Mouse (Mus musculus): ENCODE results near the gene Slc22a8. TPM values are rescaled to one million over a fixed set of nuclear protein-coding genes. Genes with fewer than 3 reads are reported as not detected.

Slc22a8 gene
- polyA plus RNA-seq, 1 experiment from 2014 or later, result 0.27 TPM

DNA sequence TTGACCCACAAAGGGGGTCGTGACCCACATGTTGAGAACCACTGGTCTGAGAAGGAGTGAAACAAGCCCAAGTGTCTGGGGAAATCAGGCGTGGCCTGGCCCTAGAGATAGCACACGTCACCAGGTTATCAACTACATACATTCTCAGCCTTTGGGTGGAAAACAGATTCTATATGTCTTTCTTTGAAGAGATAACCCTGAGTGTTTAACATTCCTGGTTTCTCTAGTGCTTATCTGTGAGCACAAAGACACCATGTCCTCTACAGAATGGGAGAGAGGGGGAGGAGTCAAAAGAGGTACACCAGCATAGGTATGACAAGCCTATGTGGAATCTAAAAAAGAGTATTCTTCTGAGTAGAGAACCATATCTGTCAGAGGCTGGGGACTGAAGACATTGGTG, 11.9 kb downstream of the Slc22a8 start:
- TF ChIP-seq CTCF (IDR thresholded peaks at IDR 0.05; ENCODE audit: low read depth) (no peak), EP300 (IDR thresholded peaks at IDR 0.05; ENCODE audit: low read depth) (peak; percentile 100)
- Histone ChIP-seq H3K4me2 (ENCODE audit: low read depth, low read length) (peak overlapping the region; percentile 1; the same call in 1 of the 2 replicates), H3K27me3 (ENCODE audit: insufficient read depth, low read length) (no peaks in the 10 kb centered on the region), H3K9ac (replicated peaks) (no peak overlapping the region), H3K27ac (ENCODE audit: low read depth) (no peak overlapping the region), H3K36me3 (replicated peaks; ENCODE audit: insufficient read depth, low read length) (no peaks in the 10 kb centered on the region), H3K4me1 (ENCODE audit: insufficient read depth) (peaks cover 38% of the 10 kb centered on the region), H3K9me3 (ENCODE audit: low read length) (no peaks in the 10 kb centered on the region), H3K4me3 (ENCODE audit: low read depth, low read length) (no peak overlapping the region)
- 50% methylated on average over 3 of the region's 3 CpGs for WGBS (ENCODE audit: insufficient replicate concordance)
- DNase-seq (peak; percentile 47), ATAC-seq (peak; percentile 82)

- H3K36me3 ChIP-seq (replicated peaks; ENCODE audit: insufficient read depth, low read length), result no peaks in the 10 kb centered on the region
- H3K9me3 ChIP-seq (ENCODE audit: low read length), result no peaks in the 10 kb centered on the region
- peaks cover 34% of the 10 kb centered on the region for H3K4me1 ChIP-seq (ENCODE audit: insufficient read depth)
- H3K4me2 ChIP-seq (ENCODE audit: low read depth, low read length), result no peak overlapping the region
- DNase-seq (no peak), ATAC-seq (peak; percentile 2; the same call in 1 of the 2 replicates)
- no peak for TF ChIP-seq EP300 (IDR thresholded peaks at IDR 0.05; ENCODE audit: low read depth)
- no peak for TF ChIP-seq CTCF (IDR thresholded peaks at IDR 0.05; ENCODE audit: low read depth)
- WGBS (ENCODE audit: insufficient replicate concordance), result 87% methylated on average over 8 of the region's 8 CpGs
- no peak overlapping the region for H3K27ac ChIP-seq (ENCODE audit: low read depth)
- no peak overlapping the region for H3K4me3 ChIP-seq (ENCODE audit: low read depth, low read length)
- no peaks in the 10 kb centered on the region for H3K27me3 ChIP-seq (ENCODE audit: insufficient read depth, low read length)
- H3K9ac ChIP-seq (replicated peaks), result no peak overlapping the region
These were observed 13.6 kb downstream of the Slc22a8 start for GRCm38 (mm10) chr19:8604536-8605240.

DNA sequence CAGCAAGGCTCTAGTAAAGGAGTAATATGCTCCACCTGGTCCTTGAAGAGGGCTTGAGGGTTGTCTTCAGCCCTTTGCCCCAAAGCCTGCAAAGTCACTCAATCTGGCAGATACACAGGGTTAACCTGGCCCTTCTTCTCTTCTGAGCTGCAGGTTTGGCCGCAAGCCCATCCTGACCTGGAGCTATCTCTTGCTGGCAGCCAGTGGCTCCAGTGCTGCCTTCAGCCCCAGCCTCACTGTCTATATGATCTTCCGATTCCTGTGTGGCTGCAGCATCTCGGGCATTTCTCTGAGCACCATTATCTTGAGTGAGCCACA, 14.1 kb downstream of the Slc22a8 start:
- 39% methylated on average over 3 of the region's 3 CpGs for WGBS (ENCODE audit: insufficient replicate concordance)
- Histone ChIP-seq H3K4me3 (ENCODE audit: low read depth, low read length) (no peak overlapping the region), H3K9ac (replicated peaks) (no peak overlapping the region), H3K4me1 (ENCODE audit: insufficient read depth) (peaks cover 33% of the 10 kb centered on the region), H3K36me3 (replicated peaks; ENCODE audit: insufficient read depth, low read length) (no peaks in the 10 kb centered on the region), H3K9me3 (ENCODE audit: low read length) (no peaks in the 10 kb centered on the region), H3K4me2 (ENCODE audit: low read depth, low read length) (no peak overlapping the region), H3K27me3 (ENCODE audit: insufficient read depth, low read length) (no peaks in the 10 kb centered on the region), H3K27ac (ENCODE audit: low read depth) (no peak overlapping the region)
- peak; percentile 82 for ATAC-seq
- TF ChIP-seq CTCF (IDR thresholded peaks at IDR 0.05; ENCODE audit: low read depth) (no peak), EP300 (IDR thresholded peaks at IDR 0.05; ENCODE audit: low read depth) (peak; percentile 87)
- DNase-seq, result peak; percentile 65

DNA sequence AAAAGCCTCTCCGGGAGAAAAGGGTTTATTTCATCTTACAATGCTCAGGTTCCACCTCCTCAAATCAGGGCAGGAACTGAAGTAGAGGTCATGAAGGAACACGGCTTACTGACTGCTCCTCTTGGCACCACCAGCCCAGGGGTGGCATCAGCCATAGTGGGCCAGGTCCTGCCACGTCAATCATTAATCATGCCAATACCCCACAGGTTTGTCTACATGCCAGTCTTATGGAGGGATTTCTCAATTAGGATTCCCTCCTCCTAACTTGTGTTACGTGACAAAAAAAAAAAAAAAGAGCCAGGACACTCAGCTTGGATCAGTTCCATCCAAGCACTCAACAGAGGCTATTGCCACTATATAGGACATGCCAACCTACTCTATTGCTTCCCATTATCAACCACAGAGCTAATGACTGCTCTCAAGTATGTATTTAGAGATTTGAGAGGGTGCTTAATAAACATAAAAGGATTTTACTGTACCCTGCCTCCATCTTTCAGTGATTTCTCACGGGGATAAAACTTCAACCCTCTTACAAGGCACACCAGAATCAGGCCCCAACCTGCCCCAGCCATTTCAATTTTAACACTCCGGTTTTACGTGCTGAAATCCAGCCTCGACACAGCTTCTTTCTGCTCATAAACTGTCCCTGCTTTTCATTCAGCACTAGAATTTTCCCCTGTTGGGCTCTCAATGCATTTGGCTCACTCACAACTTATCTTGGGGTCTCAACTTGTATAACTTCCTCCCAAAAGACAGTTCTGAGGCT, 20.5 kb downstream of the Slc22a8 start:
- Histone ChIP-seq H3K27me3 (ENCODE audit: insufficient read depth, low read length) (no peaks in the 10 kb centered on the region), H3K4me1 (ENCODE audit: insufficient read depth) (no peaks in the 10 kb centered on the region), H3K9me3 (ENCODE audit: low read length) (no peaks in the 10 kb centered on the region), H3K4me2 (ENCODE audit: low read depth, low read length) (no peak overlapping the region), H3K36me3 (replicated peaks; ENCODE audit: insufficient read depth, low read length) (no peaks in the 10 kb centered on the region), H3K4me3 (ENCODE audit: low read depth, low read length) (no peak overlapping the region), H3K27ac (ENCODE audit: low read depth) (no peak overlapping the region), H3K9ac (replicated peaks) (no peak overlapping the region)
- TF ChIP-seq EP300 (IDR thresholded peaks at IDR 0.05; ENCODE audit: low read depth), result no peak
- TF ChIP-seq CTCF (IDR thresholded peaks at IDR 0.05; ENCODE audit: low read depth), result no peak
- no peak for DNase-seq
- WGBS (ENCODE audit: insufficient replicate concordance), result 85% methylated on average over 8 of the region's 8 CpGs
- ATAC-seq, result no peak

- DNase-seq (no peak), ATAC-seq (no peak)
- no peak overlapping the region for H3K9ac ChIP-seq (replicated peaks)
- H3K27me3 ChIP-seq (ENCODE audit: insufficient read depth, low read length), result no peaks in the 10 kb centered on the region
- WGBS (ENCODE audit: insufficient replicate concordance), result 77% methylated on average over 2 of the region's 2 CpGs
- H3K4me1 ChIP-seq (ENCODE audit: insufficient read depth), result no peaks in the 10 kb centered on the region
- no peaks in the 10 kb centered on the region for H3K36me3 ChIP-seq (replicated peaks; ENCODE audit: insufficient read depth, low read length)
- no peak overlapping the region for H3K4me2 ChIP-seq (ENCODE audit: low read depth, low read length)
- H3K9me3 ChIP-seq (ENCODE audit: low read length), result no peaks in the 10 kb centered on the region
- no peak for TF ChIP-seq EP300 (IDR thresholded peaks at IDR 0.05; ENCODE audit: low read depth)
- TF ChIP-seq CTCF (IDR thresholded peaks at IDR 0.05; ENCODE audit: low read depth), result no peak
- no peak overlapping the region for H3K27ac ChIP-seq (ENCODE audit: low read depth)
- H3K4me3 ChIP-seq (ENCODE audit: low read depth, low read length), result no peak overlapping the region
These were observed 22.1 kb downstream of the Slc22a8 start for GRCm38 (mm10) chr19:8613111-8613510.

- no peak overlapping the region for H3K9ac ChIP-seq (replicated peaks)
- H3K36me3 ChIP-seq (replicated peaks; ENCODE audit: insufficient read depth, low read length), result no peaks in the 10 kb centered on the region
- no peak overlapping the region for H3K27ac ChIP-seq (ENCODE audit: low read depth)
- TF ChIP-seq CTCF (IDR thresholded peaks at IDR 0.05; ENCODE audit: low read depth), result no peak
- no peak for TF ChIP-seq EP300 (IDR thresholded peaks at IDR 0.05; ENCODE audit: low read depth)
- H3K4me1 ChIP-seq (ENCODE audit: insufficient read depth), result no peaks in the 10 kb centered on the region
- no peaks in the 10 kb centered on the region for H3K9me3 ChIP-seq (ENCODE audit: low read length)
- ATAC-seq (no peak), DNase-seq (no peak)
- H3K27me3 ChIP-seq (ENCODE audit: insufficient read depth, low read length), result no peaks in the 10 kb centered on the region
- no peak overlapping the region for H3K4me3 ChIP-seq (ENCODE audit: low read depth, low read length)
- WGBS (ENCODE audit: insufficient replicate concordance), result 44% methylated on average over 2 of the region's 2 CpGs
- H3K4me2 ChIP-seq (ENCODE audit: low read depth, low read length), result no peak overlapping the region
These were observed 23.3 kb downstream of the Slc22a8 start for GRCm38 (mm10) chr19:8614343-8614742.

All from liver, postnatal 0 days (tissue).